Mouse (Mus musculus): ENCODE results near the gene Tubd1. TPM values are rescaled to one million over a fixed set of nuclear protein-coding genes. Genes with fewer than 3 reads are reported as not detected.

Gene Tubd1
- polyA plus RNA-seq, 1 experiment, result 4.0 TPM

DNA sequence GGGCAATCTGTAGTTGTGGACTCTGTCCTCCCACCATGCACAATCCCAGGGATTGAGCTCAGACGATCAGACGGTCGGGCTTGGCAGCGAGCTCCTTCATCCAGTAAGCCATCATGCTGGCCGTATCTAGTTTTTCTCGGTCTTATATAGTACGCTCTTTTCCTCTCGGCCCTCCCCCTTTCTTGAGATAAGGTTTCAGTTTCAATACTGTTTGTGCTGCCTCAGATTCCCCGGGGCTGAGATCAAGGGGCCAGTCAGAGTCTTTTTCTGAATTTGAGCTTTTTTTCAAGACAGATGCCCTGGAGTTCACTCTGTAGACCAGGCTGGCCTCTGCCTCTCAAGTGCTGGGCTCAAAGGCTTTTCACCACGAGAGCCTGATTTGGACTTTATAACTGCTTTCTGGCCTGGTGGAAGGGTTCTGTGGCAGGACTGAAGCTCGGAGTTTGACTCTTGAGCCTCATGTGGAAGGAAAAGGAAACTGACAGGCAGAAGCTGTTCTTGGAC, 36.5 kb downstream of the Tubd1 start:
- Histone ChIP-seq H3K4me1 (ENCODE audit: control insufficient read depth, insufficient read depth, low read length) (peaks cover 41% of the 10 kb centered on the region), H3K4me3 (replicated peaks; ENCODE audit: extremely low read depth, low read depth, low read length) (peak overlapping the region; percentile 74)
- TF ChIP-seq POLR2A (IDR thresholded peaks at IDR 0.05; ENCODE audit: borderline replicate concordance, extremely low read depth, low read depth, low read length) (peak; percentile 92; the same call in 1 of the 2 replicates), CTCF (IDR thresholded peaks at IDR 0.05; ENCODE audit: insufficient read depth, low read length) (no peak)
- peak; percentile 71 for DNase-seq
- WGBS, result 4% methylated on average over 11 of the region's 11 CpGs

DNA sequence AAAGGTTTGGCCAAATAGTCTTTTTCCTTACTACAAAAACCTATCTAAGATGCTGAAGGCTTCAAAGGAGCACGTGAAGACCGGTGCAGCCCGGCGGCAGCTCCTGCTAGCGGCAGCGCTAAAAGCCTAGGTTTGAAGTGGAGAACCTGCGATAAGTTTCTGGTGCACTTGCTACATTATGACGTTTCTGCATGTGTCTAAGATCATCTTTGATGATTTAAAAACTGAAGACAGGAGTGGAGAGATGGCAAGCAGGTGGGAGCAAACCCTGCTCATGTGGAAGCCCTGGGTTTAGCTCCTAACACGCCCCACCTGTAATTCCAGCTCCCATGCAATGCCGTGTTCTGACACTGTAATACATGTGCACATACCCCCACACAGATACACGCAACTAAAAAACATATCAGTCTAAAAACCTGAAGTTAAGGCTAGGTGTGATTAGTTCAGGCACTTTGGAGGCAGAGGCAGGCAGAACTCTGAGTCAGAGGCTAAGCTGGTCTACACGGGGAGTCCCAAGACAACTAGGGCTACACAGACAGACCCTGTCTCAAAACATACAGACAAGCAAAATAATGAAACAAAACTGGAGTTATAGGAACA, 37.3 kb downstream of the Tubd1 start:
- Histone ChIP-seq H3K4me3 (replicated peaks; ENCODE audit: extremely low read depth, low read depth, low read length) (peak overlapping the region; percentile 7), H3K4me1 (ENCODE audit: control insufficient read depth, insufficient read depth, low read length) (peaks cover 36% of the 10 kb centered on the region)
- TF ChIP-seq POLR2A (IDR thresholded peaks at IDR 0.05; ENCODE audit: borderline replicate concordance, extremely low read depth, low read depth, low read length) (no peak), CTCF (IDR thresholded peaks at IDR 0.05; ENCODE audit: insufficient read depth, low read length) (no peak)
- 68% methylated on average over 12 of the region's 12 CpGs for whole genome bisulfite sequencing
- DNase-seq, result no peak

DNA sequence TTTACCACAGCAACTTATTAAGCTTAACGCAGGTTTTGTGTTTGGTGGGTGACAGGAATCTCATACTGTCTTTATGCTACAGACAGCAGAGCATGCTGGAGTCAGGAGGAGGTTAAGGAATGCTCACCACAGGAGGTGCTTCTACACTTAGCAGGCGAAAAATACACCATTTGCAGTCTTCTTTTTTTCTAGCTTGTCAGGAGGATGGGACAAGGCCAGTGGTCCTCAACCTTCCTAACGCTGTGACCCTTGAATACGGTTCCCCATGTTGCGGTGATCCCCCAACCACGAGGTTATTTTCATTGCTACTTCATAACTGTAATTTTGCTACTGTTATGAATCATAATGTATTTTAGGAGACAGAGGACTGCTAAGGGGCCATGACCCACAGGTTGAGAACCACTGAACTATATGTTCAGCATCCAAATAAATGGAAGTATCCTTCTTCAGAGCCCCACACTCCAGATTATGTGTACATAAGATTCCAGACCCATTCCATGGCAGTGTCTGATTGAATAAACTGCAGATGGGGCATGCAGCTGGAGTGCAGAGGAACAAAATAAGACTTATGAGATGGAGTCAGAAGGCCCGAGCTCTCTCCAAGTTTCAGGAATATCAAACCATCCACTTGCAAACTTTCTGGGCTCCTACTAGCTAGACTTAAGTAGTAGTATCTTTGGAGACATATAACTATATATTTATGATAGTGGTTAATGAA, 37.9 kb downstream of the Tubd1 start:
- 83% methylated on average over 7 of the region's 7 CpGs for WGBS
- DNase-seq, result no peak
- H3K4me3 ChIP-seq (replicated peaks; ENCODE audit: extremely low read depth, low read depth, low read length), result no peak overlapping the region
- TF ChIP-seq CTCF (IDR thresholded peaks at IDR 0.05; ENCODE audit: insufficient read depth, low read length) (no peak), POLR2A (IDR thresholded peaks at IDR 0.05; ENCODE audit: borderline replicate concordance, extremely low read depth, low read depth, low read length) (peak; percentile 20; the same call in 1 of the 2 replicates)
- H3K4me1 ChIP-seq (ENCODE audit: control insufficient read depth, insufficient read depth, low read length), result peaks cover 33% of the 10 kb centered on the region

DNA sequence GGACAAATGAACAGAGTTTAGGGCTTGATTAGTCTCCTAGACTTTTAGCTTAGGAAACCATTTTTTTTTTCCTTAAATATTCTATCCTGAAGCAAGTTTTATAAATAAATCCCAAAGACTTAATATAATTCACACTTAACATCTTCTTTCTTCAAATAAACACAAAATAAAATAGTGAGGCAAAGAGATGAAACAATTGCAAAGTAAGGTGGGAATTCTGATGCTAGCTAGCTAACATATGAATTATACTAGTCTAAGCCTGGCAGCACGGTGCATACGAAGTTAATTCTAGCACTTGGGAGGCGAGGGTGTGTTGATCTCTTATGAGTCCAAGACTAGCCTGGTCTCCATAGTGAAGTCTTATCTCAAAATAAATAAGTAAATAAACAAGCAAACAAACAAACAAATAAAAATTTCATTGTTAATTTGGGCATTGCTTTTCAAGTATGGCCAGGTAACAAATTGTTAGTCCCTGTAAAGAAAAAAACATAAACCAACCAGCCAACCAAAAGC, 38.6 kb downstream of the Tubd1 start:
- DNase-seq, result no peak
- no peak overlapping the region for H3K4me3 ChIP-seq (replicated peaks; ENCODE audit: extremely low read depth, low read depth, low read length)
- TF ChIP-seq POLR2A (IDR thresholded peaks at IDR 0.05; ENCODE audit: borderline replicate concordance, extremely low read depth, low read depth, low read length) (no peak), CTCF (IDR thresholded peaks at IDR 0.05; ENCODE audit: insufficient read depth, low read length) (no peak)
- WGBS, result 79% methylated on average over 3 of the region's 3 CpGs
- peaks cover 31% of the 10 kb centered on the region for H3K4me1 ChIP-seq (ENCODE audit: control insufficient read depth, insufficient read depth, low read length)

DNA sequence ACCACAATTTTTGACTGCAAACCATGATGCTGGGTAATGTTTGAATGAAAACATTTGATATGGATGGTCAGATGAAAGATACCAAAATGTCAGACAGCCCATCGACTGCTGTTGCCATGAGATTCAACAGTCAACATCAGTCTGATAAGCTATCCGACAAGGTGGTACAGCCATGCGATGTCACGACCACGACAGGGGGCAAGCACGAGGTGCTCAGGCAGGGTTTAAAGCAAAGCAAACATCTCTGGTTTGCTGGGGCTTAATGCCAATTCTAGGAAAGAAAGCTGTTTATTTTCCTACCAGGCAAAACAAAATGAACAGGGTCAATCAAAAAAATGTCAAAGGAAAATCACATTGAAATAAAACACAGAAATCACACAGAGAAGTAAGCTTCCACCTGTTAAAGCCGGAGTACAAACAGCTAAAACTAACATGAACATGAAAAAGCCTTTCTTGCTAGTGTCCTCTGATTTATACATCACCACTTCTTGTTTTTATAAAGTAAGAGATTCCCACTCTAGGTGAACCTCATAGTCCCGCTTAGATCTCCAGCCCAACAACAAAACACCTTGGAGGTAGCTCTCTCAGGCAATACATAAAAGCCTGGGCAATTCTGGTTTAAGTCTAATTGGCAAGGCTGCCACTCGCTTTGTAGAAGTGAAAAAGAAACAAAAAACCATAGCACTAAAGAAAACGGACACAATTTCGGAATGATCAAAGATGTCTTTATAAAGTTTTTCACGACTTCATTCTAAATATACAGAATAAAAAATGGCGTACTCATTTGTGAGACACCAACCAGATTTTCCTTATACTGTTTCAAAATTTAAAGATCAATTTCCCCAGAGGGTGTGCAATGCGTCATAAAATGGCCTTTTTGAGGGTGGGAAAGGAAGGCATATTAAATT, 39.5 kb downstream of the Tubd1 start:
- no peak for DNase-seq
- WGBS, result 57% methylated on average over 14 of the region's 14 CpGs
- Histone ChIP-seq H3K4me3 (replicated peaks; ENCODE audit: extremely low read depth, low read depth, low read length) (peak overlapping the region; percentile 53), H3K4me1 (ENCODE audit: control insufficient read depth, insufficient read depth, low read length) (peaks cover 25% of the 10 kb centered on the region)
- TF ChIP-seq CTCF (IDR thresholded peaks at IDR 0.05; ENCODE audit: insufficient read depth, low read length), result no peak
- TF ChIP-seq POLR2A (IDR thresholded peaks at IDR 0.05; ENCODE audit: borderline replicate concordance, extremely low read depth, low read depth, low read length), result 0 out of 2 replicates have a peak, but pooled peaks have one; percentile 15

GRCm38 (mm10) chr11:86584898-86585597, 40.3 kb downstream of the Tubd1 start:
- DNase-seq, result no peak
- Histone ChIP-seq H3K4me1 (ENCODE audit: control insufficient read depth, insufficient read depth, low read length) (peaks cover 20% of the 10 kb centered on the region), H3K4me3 (replicated peaks; ENCODE audit: extremely low read depth, low read depth, low read length) (peak overlapping the region; percentile 70)
- 0 out of 2 replicates have a peak, but pooled peaks have one; percentile 15 for TF ChIP-seq POLR2A (IDR thresholded peaks at IDR 0.05; ENCODE audit: borderline replicate concordance, extremely low read depth, low read depth, low read length)
- no peak for TF ChIP-seq CTCF (IDR thresholded peaks at IDR 0.05; ENCODE audit: insufficient read depth, low read length)
- WGBS, result 16% methylated on average over 7 of the region's 7 CpGs

GRCm38 (mm10) chr11:86585598-86585984, 40.8 kb downstream of the Tubd1 start:
- TF ChIP-seq CTCF (IDR thresholded peaks at IDR 0.05; ENCODE audit: insufficient read depth, low read length), result no peak
- peak; percentile 38; the same call in 1 of the 2 replicates for TF ChIP-seq POLR2A (IDR thresholded peaks at IDR 0.05; ENCODE audit: borderline replicate concordance, extremely low read depth, low read depth, low read length)
- H3K4me1 ChIP-seq (ENCODE audit: control insufficient read depth, insufficient read depth, low read length), result peaks cover 16% of the 10 kb centered on the region
- H3K4me3 ChIP-seq (replicated peaks; ENCODE audit: extremely low read depth, low read depth, low read length), result peak overlapping the region; percentile 70
- no peak for DNase-seq
- 8% methylated on average over 3 of the region's 3 CpGs for WGBS

GRCm38 (mm10) chr11:86586177-86586867, 41.5 kb downstream of the Tubd1 start:
- peak; percentile 64 for DNase-seq
- 2% methylated on average over 12 of the region's 12 CpGs for WGBS
- peaks cover 14% of the 10 kb centered on the region for H3K4me1 ChIP-seq (ENCODE audit: control insufficient read depth, insufficient read depth, low read length)
- H3K4me3 ChIP-seq (replicated peaks; ENCODE audit: extremely low read depth, low read depth, low read length), result peak overlapping the region; percentile 90
- TF ChIP-seq CTCF (IDR thresholded peaks at IDR 0.05; ENCODE audit: insufficient read depth, low read length) (no peak), POLR2A (IDR thresholded peaks at IDR 0.05; ENCODE audit: borderline replicate concordance, extremely low read depth, low read depth, low read length) (0 out of 2 replicates have a peak, but pooled peaks have one; percentile 57)
